Mouse (Mus musculus): Measurements from ENCODE around the gene Olfr704. TPM values are rescaled to one million over a fixed set of nuclear protein-coding genes. Genes with fewer than 3 reads are reported as not detected.
"Not testable (repeated sequence)": the region's sequence is repeated elsewhere in the genome, so short reads cannot be mapped to it uniquely, and the experiment has no call there.

The Olfr704 gene
- not detected for total RNA-seq (2022)

GRCm38 (mm10) chr7:106862885-106863284 lies at the start of gene Olfr704:
Olfr704 (plus strand) TSS chr7:106863185.
- no peak for DNase-seq (ENCODE audit: low spot score in 2 of 2)

GRCm38 (mm10) chr7:106813829-106814228 lies 49.2 kb upstream of the Olfr704 start, which contains the start of gene Olfr701:
Olfr701 (plus strand) TSS chr7:106814129.
- no peak for DNase-seq (ENCODE audit: low spot score in 2 of 2)

GRCm38 (mm10) chr7:106815775-106816174 lies 47.2 kb upstream of the Olfr704 start:
- DNase-seq (ENCODE audit: low spot score in 2 of 2), result no peak

DNA sequence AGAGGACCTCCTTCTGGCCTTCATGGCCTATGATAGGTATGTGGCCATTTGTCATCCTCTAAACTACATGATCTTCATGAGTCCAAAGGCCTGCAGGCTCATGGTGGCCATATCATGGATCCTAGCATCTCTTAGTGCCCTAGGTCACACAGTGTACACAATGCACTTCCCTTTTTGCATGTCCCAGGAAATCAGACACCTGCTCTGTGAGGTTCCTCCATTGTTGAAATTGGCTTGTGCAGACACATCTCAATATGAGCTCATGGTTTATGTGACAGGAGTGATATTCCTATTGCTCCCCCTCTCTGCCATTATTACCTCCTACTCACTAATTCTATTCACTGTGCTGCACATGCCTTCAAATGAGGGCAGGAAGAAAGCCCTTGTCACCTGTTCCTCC lies 44.6 kb upstream of the Olfr704 start:
- no peak for DNase-seq (ENCODE audit: low spot score in 2 of 2)

DNA sequence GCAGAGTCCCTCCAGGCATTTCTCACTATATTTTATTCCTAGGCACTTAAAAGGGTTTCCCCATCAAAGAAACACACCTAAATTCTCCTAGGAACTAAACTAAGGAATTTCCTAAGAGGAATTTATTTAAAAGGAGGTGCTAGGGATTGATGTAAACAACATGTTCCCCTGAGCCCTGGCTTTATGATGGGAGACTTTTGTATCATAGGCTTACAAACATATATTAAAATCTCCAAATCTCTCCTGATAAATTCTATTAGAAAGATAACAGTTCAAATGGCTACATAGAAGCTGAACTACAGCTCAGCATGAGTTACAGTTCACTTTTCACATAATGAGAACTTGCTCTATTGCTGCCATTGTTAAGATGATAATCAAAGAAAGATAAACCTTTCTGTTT lies 29.2 kb upstream of the Olfr704 start, which contains the start of gene Olfr702:
Olfr702 (minus strand) TSS at position 101 of the 400 bp plus-strand sequence.
- DNase-seq (ENCODE audit: low spot score in 2 of 2), result no peak

DNA sequence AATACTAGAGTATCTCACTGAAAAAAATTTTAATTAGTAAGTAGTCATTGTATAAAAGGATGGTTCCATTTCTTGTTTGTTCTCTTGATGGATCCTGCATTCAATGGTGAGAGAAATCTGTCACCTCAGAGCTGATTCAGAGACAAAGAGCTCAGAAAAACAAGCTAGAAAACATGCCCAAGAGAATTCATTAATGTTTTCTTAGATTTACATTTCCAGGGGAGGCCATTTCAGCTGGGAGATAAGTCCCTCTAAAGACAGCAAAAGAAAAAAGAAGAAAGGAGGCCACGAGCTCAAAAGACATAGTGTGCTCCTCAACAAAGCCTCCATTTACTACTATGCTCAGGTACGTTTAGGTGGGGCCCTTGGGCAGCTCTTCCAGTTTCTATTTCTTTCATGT lies 19.9 kb upstream of the Olfr704 start, which contains the start of gene Olfr703:
Olfr703 (plus strand) TSS at position 301 of the 400 bp plus-strand sequence.
- no peak for DNase-seq (ENCODE audit: low spot score in 2 of 2)

GRCm38 (mm10) chr7:106876791-106877190 lies 13.8 kb downstream of the Olfr704 start, which contains the start of gene Olfr705:
Olfr705 (minus strand) TSS chr7:106876891.
- no peak for DNase-seq (ENCODE audit: low spot score in 2 of 2)

DNA sequence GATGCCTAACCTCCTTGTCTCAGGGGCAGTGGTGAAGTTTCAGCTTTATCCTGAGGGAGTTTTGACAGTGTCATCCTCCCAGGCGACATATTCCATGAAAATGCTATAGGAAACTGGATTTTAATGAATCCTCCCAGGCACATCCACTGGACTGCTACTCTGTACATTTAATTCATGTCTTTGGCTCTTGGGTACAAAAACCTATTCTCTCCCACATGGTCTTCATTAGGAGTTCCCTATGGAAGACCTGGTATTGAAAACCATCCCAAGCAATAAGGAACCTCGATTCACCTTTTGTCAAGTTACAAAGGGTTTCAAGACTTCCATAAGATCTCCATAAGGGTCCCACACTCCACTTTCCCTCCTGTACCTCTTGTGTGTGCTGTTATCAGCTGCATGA lies 25.1 kb downstream of the Olfr704 start, which contains the start of gene Olfr706:
Olfr706 (minus strand) TSS at position 101 of the 400 bp plus-strand sequence.
- no peak for DNase-seq (ENCODE audit: low spot score in 2 of 2)

DNA sequence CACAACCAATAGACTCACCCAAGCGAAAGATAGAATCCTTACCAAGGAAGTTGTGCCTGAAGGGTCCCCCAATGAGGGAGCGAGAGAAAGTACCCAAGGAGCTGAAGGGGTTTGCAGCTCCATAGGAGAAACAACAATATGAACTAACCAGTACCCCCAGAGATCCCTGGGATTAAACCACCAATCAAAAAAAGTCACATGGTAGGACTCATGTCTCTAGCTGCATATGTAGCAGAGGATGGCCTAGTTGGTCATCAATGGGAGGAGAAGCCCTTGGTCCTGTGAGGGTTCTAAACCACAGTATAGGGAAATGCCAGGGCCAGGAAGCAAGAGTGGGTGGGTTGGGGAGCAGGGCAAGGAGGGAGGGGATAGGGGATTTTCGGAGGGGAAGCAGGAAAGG lies 38.2 kb downstream of the Olfr704 start, which contains the start of gene Olfr707:
Olfr707 (minus strand) TSS at position 101 of the 400 bp plus-strand sequence.
- not testable (repeated sequence) for DNase-seq (ENCODE audit: low spot score in 2 of 2)

GRCm38 (mm10) chr7:106907676-106908075 lies 44.7 kb downstream of the Olfr704 start, which contains the start of gene Olfr1532-ps1:
Olfr1532-ps1 (plus strand) TSS chr7:106908001.
- no peak for DNase-seq (ENCODE audit: low spot score in 2 of 2)

Other genes starting within 250 kb of the Olfr704 start
- gene Olfr693, start 182.6 kb upstream of the Olfr704 start, total RNA-seq (2022), result not detected
- not detected for gene Olfr694, start 171.4 kb upstream of the Olfr704 start, total RNA-seq (2022)
- not detected for gene Olfr695, start 146.8 kb upstream of the Olfr704 start, total RNA-seq (2022)
- not detected for gene Olfr697, start 120.7 kb upstream of the Olfr704 start, total RNA-seq (2022)
- not detected for gene Olfr698, start 107.8 kb upstream of the Olfr704 start, total RNA-seq (2022)
- not detected for gene Olfr699, start 70.0 kb upstream of the Olfr704 start, total RNA-seq (2022)
- not detected for gene Olfr700, start 54.4 kb upstream of the Olfr704 start, total RNA-seq (2022)
- not detected for gene Olfr701, start 49.1 kb upstream of the Olfr704 start, total RNA-seq (2022)
- gene Olfr702, start 29.3 kb upstream of the Olfr704 start, total RNA-seq (2022), result not detected
- gene Olfr703, start 19.8 kb upstream of the Olfr704 start, total RNA-seq (2022), result not detected
- gene Olfr705, start 13.7 kb downstream of the Olfr704 start, total RNA-seq (2022), result not detected
- gene Olfr706, start 25.0 kb downstream of the Olfr704 start, total RNA-seq (2022), result not detected
- gene Olfr707, start 38.1 kb downstream of the Olfr704 start, total RNA-seq (2022), result not detected
- not detected for gene Olfr1532-ps1, start 44.8 kb downstream of the Olfr704 start, total RNA-seq (2022)
- not detected for gene Olfr709-ps1, start 69.0 kb downstream of the Olfr704 start, total RNA-seq (2022)
- gene Olfr710, start 85.1 kb downstream of the Olfr704 start, total RNA-seq (2022), result not detected
- gene Olfr6, start 100.8 kb downstream of the Olfr704 start, total RNA-seq (2022), result under 1 TPM in 1 of 4 experiments, not detected in 3; 0.12 TPM
- gene Olfr711, start 112.3 kb downstream of the Olfr704 start, total RNA-seq (2022), result not detected
- gene Olfr2, start 142.9 kb downstream of the Olfr704 start, total RNA-seq (2022), result not detected
- not detected for gene Olfr713, start 168.0 kb downstream of the Olfr704 start, total RNA-seq (2022)
- gene Olfr714, start 207.8 kb downstream of the Olfr704 start, total RNA-seq (2022), result not detected
- gene Olfr17, start 230.0 kb downstream of the Olfr704 start, total RNA-seq (2022), result not detected
- gene Olfr715b, start 247.2 kb downstream of the Olfr704 start, total RNA-seq (2022), result not detected